Mouse (Mus musculus) thymus, postnatal 4 days (tissue): Measurements from ENCODE around the gene Kpna4.

Source experiments
- DNase-seq: peaks from one replicate; pipeline ENCODE4 v3.0.0; 2021

Kpna4 gene

DNA sequence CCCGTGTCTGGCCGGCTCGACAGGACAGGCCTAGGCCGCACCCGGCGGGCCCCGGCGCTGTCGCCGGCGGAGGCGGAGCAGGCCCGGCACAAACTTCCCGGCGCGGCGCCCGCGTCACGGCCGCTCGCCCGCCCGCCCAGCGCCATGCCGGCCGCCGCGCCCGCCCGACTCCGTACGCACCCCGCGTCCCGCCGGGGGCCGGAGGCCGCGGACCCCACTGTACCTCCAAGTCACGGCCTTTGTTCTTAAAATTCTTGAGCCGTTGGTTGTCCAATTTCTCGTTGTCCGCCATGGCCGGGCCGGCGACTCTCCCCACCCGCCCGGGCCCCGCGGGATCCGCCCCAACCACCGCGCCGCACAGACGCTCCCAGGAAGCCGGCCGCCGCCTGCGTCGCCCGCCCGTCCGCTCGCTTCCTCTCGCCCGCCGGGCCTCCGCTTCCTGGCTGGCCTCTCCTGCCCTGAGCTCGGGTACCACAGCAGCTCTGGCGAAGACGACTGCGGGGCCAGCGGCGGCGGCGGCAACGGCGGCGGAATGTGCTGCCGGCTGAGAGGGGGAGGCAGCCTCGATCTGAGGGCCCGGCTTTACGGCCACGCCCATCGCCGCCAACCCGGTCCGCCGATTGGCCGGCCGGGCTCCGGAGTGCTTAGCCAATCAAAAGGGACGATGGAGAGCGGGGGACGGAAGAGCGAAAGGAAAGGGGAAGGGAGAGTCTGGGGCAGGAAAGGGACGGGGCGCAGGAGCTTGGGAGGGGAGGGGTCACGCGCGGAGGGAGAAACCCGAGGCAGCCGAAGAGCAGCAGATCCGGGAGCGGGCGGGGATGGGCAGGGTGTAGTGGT is at the start of gene Kpna4:
TSS of gene Kpna4 (minus strand) at position 605 of the 837 bp plus-strand sequence.
- peak; percentile 95 for DNase-seq

DNA sequence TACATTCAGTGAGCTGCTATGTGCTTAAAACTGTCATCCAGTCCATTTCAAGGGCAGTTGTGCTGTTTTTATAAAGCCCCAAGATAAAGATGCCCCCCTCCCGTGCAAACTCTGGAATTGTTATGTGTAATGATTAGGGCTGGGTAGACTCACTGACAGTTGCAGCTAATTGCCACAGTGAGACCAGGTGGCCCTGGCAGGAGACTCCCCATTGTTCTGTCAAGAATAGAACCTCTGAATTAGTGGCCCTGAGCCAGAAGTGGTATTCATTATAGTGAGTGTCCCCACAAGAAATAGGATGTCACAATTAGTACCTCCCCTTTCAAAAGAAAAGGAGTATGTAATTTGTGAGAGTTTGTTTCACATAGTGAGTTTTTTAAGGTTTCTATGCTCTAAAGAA is 48.3 kb upstream of the Kpna4 start:
- no peak for DNase-seq

DNA sequence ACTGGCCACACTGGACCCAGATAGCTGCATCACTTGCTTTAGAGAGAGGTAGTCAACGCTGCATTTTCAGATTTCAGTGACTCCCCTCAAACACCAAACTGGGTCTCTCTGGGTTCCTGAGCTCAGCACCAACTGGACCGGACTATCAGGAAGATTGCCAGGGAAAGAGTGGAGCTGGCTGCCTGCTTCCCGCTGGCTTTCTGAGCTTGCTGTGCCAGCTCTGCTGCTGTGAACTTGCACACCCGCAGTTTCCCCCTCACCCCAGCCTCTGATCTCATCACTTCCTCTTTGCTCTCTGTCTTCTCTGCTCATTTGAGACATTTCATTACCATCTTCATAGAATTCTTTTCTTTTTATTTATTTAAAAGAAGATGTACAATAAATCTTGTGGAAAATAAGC is 44.2 kb upstream of the Kpna4 start:
- peak; percentile 68 for DNase-seq

DNA sequence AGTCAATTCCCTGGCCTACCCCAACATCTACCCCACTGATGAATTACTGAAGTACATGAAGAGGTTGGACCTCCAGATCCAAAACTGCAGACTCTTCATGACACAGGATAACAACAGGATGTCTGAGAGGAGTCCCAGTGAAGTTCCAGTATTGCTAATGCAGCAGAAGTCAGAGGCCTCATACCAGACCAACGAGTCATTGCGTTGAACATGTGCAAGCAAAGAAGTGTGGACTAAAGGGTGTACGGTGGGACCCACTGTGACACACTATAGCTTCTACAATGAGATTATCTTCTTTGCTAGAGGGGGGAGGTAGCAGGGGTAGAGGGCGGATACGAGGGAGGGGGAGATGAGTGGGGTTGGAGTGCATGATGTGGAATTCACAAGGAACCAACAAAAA is 42.9 kb upstream of the Kpna4 start:
- DNase-seq: no peak

DNA sequence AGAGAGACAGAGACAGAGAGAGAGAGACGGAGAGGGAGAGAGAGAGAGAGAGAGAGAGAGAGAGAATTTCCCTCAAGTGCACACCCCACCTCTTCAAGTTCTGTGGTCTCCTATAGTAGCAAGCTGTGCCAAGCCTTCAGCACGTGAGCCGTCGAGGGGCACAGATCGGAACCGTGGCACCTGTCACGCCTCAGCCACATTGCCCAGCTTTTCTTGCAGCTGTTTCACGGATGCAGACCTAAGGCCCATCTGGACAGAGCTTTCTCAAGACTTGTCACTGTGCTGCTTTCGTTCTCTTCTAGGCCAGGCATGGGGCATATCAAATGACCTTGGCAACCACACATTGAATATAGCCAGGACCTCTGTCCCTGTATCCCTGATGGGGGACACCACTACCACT is 41.8 kb upstream of the Kpna4 start:
- DNase-seq: no peak

DNA sequence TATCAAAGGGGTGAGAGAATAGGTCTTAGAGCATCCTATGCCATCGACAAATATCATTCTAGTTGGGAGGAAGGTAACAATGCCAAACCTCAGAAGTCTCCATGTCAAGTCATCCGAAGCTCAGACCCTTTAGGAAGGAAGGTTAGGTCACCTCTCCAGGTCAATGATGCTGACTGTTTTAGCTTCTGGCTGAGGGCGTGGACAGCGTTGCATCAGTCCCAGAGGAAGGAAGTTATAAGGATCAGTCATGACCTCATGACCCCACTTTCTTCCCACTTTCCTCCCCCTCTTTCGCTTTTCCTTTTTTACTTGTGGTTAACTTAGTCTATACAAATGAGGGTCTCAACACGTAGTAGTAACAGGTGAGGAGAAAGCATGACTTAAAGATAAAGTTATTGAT is 36.1 kb upstream of the Kpna4 start:
- DNase-seq: no peak

DNA sequence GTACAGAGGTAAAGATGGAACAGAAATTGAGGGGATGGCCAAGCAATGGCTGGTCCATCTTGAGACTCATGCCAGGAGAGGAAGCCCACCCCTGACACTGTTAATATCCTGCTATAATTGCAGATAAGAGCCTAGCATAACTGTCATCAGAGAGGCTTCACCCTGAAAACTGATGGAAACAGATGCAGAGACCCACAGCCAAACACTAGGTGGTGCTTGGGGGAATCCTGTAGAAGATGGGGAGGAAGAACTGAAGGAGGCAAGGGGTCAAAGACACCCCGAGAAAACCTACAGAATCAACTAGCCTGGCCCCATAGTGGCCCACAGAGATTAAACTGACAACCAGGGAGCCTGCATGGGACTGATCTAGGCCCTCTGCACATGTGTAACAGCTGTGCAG is 33.5 kb upstream of the Kpna4 start:
- peak; percentile 30 for DNase-seq

DNA sequence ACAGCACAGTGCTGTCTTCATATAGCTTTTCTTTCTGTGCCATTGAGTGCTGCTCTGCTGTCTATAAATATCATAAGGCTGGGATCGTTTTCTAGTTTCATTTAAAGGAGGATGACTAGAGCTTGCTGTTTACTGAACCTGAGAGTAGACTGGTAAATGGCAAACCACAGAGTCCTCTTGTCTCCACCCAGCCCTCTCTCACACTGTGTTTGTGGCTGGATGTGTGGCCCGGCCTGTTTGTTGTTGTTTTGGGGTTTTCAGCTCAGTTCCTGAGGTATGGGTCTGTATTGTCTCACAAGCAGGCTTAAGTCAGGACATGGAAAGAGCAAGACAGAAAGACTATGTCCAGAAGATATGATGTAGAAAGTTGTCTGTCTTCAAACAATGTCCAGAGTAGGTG is 32.6 kb upstream of the Kpna4 start:
- DNase-seq: no peak

DNA sequence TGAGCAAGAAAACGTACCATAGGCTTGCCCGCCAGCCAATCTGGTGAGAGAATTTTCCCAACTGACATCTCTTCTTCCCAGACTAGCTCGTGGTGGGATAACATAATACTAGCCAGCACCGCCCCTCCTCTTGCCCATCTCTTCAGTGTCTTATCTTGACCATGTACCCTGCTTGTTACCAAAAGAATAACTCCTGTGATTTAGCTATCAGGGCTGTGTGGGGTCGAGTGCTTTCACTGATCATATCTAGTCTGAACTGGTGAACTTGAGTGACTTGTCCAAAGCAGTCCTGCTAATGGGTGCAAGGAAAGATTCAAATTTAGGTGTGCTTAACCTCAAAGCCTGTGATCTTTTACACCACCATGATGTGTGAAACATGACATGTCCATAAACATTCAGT is 31.0 kb upstream of the Kpna4 start:
- DNase-seq: no peak

DNA sequence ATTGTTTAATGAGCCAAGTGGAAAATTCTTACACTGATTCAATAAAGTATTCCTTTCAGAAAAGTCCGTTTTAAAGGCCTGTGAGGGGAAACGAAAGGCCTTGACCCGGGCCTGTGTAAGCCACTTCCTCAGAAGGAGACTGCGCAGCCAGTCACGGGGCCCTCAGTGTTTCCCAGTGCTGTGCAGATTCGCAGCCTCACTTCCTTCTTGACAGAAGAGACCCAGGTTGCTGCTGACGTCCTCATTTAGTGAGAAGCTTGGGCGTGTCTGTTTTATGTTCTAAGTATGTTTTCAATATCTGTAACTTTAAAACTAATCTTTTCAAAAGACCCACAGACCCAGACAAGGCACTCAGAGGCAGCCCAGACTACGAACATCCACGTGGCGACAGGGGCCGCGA is 29.6 kb upstream of the Kpna4 start:
- DNase-seq: peak; percentile 69

DNA sequence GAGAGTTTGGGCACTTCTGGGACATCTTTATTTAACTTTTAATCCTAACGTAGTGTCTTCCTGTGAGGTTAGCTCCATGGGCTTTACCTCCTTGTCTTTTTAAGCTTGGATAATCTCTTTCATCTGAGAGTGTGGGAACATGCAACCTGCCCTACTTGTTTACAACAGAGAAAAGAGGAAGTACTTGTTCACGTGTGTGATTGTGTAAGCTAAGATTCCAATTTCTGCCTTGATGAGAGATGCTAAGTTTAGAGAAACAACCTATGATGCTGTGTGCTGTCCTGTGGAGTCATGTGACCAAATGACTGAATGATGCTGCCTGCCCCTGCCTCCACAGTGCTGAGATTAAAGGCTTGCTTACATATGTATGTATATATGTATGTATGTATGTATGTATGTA is 27.8 kb upstream of the Kpna4 start:
- DNase-seq: no peak

DNA sequence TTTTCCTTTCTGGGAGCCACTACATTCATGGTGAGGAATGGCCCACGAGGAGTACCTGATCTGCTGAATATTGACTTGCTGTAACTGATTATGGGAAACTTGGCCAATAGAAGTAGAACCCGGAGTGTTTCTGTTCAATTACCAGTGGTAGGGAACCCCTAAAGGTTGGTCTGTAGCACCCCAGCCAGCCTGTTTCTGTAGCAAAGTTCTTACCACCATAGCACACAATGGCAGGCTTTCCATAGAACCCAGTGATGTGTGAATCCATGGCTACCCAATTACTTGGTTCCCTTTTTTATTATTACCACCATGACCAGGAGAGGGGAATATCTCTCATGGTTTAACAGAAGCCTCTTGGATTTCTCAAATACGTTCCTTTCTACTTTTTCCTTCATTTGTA is 24.0 kb upstream of the Kpna4 start:
- DNase-seq: no peak

DNA sequence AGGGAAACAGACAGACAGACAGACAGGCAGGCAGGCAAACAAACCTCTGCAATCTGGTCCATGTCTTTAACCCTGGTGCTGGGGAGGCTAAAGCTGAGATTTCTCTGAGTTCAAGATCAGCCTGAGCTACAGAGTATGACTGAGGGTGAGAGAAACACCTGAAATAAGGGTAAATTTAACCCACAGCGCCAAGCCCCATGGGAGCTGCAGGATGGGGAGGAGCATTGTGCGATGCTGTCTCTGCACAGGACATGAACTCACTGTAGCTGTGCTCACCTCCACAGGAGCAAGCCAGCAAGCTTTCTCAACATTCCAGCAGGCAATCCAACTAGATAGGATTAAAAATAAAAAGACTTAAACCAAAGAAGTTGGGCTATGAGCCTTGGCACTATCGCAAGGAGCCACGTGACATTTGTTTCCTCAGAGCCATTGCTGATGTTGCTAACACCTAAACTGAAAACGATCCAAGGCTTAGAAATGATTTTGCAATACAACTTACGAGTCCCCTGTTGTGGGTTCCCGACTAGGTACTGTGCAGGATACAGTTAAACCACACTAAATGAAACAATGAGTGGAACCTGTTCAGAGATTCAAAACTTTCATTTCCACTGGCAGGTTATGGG is 15.6 kb upstream of the Kpna4 start:
- DNase-seq: no peak

DNA sequence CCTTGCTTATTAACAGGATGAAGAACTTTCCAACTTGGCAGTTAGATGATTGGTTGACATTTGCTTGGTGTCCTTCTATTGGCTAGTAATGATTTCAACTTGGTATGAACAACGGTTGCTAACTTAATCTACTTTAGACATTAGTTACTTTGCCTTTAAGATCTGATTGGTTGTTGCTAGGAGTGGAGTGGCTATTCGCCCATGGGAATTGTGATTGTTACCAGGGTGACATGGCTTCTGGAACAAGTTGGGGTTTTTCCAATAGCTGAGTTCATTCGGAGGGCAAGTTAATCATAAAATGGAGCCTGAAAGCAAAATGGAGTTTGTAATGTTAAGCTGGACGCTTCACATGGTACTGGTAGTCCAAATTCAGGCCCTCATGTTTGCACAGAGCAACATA is 13.9 kb upstream of the Kpna4 start:
- no peak for DNase-seq

DNA sequence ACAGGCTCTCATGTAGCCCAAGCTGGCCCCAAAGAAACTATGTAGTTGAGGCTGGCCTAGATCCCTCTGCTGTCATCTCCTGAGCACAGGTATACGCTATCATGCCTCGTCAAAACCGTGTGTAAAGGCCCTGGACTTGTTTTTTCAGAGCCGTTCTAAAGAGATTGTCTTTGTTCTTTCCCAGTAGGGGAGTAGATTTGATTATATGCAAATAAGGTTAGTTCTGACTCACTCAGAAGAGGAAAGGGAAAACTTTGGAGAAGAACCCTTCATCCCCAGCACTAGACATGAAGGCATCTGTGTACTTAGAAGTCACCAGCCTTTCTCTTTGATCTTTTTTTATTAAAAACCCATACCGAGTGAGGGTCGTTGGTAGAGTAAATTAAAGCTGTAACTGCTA is 9.1 kb upstream of the Kpna4 start:
- DNase-seq: no peak

DNA sequence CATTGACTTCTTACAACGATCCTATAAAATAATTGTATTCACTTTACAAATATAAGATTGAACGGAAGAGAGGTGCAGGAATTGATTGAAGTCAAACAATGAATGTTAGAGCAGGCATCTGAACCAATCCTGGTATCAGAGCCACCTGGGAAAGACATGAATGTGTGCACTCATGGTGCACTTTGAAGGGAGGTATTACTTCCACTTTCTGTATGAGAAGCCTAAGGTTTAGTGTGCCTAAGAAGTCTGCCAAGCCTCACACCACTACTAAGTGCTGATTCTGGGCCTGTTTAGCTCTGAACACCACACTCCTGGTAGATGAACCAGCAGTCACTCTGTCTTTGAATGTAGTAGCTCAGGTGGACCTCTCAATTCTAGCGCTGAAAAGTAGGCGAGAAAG is 4.1 kb upstream of the Kpna4 start:
- no peak for DNase-seq

DNA sequence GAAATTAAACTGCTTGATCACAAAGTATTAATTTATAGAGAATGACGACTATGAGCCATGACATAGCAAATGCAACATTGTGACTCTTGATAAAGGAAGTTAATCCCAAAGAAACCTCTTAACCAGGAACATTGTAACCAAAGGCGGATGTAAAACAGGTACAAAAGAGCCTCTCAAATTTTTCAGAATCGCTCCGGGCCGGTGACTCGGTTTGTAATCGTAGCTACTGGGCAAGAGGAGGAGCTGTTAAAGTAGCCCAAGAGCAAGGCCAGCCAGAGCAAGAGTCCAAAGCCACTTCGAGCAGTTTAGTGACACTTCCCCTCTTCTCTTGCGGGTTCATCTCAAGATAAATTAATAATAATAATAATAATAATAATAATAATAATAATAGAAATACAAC is 780 bp upstream of the Kpna4 start:
- DNase-seq: peak; percentile 16

DNA sequence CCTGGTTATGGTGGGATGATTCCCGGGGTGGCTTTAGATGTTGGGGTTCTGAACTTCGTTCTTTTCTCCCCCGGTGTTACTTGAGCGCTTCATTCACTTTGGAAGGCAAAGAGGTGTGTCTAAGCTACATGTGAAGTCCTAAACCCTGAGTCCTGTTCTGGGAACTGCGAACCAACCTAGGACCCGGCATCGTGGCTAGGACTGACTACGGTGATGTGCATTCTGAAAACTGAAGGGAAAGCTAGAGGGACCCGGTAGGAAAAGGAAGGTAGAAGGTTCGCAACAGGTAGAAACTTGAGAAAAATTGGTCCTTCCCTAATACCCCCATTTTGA is 399 bp upstream of the Kpna4 start:
- DNase-seq: no peak

DNA sequence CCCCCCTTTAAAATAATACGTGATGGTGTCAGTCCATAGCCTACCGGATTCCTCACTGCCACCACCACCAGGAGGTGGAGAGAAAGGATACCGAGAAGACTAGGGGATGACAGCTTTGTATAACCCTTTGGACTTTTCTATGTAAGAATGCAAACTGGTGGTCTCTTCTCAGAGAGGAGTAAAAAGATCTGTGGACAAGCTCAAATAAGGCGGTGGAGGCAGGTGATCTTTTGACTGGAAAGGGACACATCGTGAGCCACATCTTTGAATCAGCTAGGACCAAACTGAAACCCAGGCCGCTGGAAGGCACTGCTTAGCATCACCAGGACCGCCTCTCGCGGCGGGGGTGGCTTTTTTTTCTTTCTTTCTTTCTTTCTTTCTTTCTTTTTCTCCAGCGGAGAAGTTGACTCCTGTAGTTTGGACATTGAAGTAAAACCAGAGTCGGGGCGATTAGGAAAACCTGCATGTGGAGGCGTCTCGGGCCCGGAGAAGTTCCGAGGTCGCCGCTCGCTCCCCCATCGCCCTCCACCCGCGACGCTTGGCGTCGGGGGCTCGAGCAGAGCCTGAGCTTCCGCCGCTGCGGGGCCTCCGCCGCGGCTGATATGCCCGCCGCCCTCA is 913 bp downstream of the Kpna4 start:
- peak; percentile 60 for DNase-seq

DNA sequence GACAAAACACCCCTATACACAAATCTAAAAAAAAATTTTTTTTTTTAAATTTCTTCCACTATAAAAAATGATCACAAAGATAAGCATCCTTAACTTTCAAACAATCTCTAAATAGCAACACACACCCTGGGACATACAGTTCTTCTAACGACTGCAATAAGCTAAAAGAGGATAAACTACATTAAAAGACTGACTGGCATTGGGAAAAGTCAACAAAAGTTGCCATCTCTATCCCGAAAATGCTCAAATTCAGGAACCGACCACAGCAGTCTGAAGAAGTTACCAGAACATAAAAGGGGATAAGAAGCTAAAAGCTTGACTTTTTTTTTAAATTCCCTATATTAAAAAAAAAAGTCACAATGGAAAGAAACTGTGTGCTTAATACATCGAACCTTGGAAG is 1.5 kb downstream of the Kpna4 start:
- DNase-seq: no peak

DNA sequence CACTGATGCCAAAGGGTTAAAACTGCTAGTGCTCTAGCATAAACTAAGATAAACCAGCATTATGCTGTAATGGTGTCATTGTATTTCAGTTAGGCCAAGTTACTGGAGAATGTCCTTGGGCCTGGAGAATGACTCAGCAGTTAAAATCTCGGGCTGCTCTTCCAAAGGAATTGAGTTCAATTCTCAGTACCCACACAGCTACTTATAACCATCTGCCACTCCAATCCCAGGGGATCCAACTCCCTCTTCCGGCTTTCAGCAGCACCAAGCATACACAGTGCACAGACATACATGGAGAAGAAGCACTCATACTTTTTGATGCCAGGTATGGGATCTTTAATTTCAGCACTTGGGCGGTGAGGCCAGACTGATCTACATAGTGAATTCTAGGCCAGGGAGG is 8.1 kb downstream of the Kpna4 start:
- DNase-seq: no peak

DNA sequence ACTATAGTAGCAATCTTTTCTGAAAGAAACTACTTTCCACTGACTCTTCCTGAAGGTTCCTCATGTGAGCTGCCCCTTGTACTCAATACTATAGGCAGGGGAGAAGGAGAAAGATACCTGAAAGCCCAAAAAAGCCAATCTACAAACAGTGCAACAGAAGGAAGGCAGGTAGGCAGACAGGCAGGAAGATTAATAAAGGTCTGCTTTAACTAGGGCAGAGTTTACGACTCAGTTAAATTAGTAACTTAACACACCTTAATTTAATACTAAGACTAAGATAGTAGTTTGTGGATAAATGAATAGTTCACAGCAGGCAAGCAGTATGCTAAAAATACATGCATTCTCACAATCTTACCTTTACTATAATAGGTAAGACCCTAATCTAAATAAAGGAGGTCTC is 12.2 kb downstream of the Kpna4 start:
- DNase-seq: no peak

DNA sequence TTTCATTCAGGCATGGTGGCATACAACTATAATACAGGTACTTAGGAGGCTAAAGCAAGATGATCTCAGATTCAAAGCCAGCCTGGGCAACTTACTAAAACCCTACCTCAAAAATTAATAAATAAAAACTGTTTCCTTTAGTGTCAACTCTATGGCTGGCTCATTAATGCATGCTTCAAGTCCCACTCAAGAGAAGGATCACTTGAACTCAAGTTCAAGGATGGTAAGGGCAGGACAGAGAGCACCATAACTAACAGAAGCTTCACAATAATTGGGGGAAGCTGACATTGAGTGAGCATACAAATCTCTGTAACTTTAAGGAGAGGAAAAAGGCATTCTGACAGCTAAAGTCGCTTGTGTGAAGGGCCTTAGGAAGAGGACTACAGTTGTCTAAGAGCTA is 13.0 kb downstream of the Kpna4 start:
- DNase-seq: no peak

DNA sequence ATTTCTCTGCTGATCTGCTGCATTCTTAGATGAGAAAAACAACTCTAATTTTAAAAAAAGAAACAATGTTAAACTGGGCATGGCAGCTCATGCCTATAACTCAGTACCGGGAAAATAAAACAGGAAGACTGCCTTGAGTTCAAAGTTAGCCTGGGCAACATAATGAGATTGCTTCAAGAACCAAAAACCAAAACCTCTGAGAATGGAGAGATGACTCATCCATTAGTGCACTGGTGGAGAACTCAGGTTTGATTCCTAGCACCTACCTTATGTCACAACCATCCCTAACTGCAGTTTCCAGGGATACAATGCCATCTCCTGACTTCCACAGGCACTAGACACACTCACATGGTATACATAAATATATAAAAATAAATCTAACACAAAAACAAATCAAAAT is 17.8 kb downstream of the Kpna4 start:
- DNase-seq: no peak

DNA sequence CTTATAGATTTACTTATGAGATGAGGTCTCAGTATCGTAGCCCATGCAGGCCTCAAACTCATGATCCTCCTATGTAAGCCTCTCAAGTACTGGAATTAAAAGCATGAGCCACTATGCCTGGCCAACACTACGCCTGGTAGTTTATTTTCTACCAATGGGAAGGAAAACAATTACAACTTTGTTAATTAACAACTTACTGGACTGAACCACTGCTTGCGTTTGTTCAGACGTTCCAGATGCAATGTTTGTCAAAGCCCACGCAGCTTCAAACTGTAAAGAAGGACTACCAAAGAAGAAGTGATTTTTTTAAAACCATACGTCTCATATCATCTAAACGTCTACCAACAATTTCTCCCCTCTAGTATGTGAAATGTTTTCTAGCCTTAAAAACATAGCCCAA is 32.5 kb downstream of the Kpna4 start:
- no peak for DNase-seq
